Mouse (Mus musculus) midbrain, embryonic 14.5 days (tissue): ENCODE measurements around the gene Pidd1. TPM values are rescaled to one million over a fixed set of nuclear protein-coding genes. Genes with fewer than 3 reads are reported as not detected.

ENCODE experiments used
- ATAC-seq: fragments of 200-750 bp; cut with Nextera tagmentation; 2 replicates; pipeline ENCODE4 v1.8.0; 2017; ENCODE audit warnings: moderate number of reproducible peaks, moderate library complexity; ENCODE audit not compliant: low FRiP score, low TSS enrichment
- DNase-seq: peaks from one replicate; pipeline ENCODE4 v3.0.0-alpha.2; 2015
- H3K27ac ChIP-seq: fragments of 300-500 bp; sonication (generic); replicated peaks from 2 replicates; pipeline ENCODE4 v1.5.1; 2014; ENCODE audit warnings: mild to moderate bottlenecking, low read depth, low read length, moderate library complexity
- H3K27me3 ChIP-seq: fragments of 300-500 bp; sonication (generic); 2 replicates; pipeline ENCODE4 v1.6.1; 2014; ENCODE audit warnings: low read length, control low read depth, mixed read lengths; ENCODE audit not compliant: control insufficient read depth, insufficient read depth
- H3K36me3 ChIP-seq: fragments of 300-500 bp; sonication (generic); 2 replicates; pipeline ENCODE4 v1.6.1; 2014; ENCODE audit warnings: low read length, control low read depth; ENCODE audit not compliant: control insufficient read depth, insufficient read depth
- H3K4me1 ChIP-seq: fragments of 300-500 bp; sonication (generic); 2 replicates; pipeline ENCODE4 v1.6.1; 2014; ENCODE audit warnings: mild to moderate bottlenecking, antibody characterized with exemption, low read length, control low read depth; ENCODE audit not compliant: control insufficient read depth, insufficient read depth
- H3K4me2 ChIP-seq: fragments of 300-500 bp; sonication (generic); 2 replicates; pipeline ENCODE4 v1.6.1; 2014; ENCODE audit warnings: mild to moderate bottlenecking, low read length, moderate library complexity
- H3K4me3 ChIP-seq: fragments of 300-500 bp; sonication (generic); replicated peaks from 2 replicates; pipeline ENCODE4 v1.5.1; 2014; ENCODE audit warnings: low read depth, low read length
- H3K9ac ChIP-seq: fragments of 300-500 bp; sonication (generic); replicated peaks from 2 replicates; pipeline ENCODE4 v1.6.1; 2014; ENCODE audit warnings: mild to moderate bottlenecking, low read length, moderate library complexity
- H3K9me3 ChIP-seq: fragments of 300-500 bp; sonication (generic); 2 replicates; pipeline ENCODE4 v1.6.1; 2016; ENCODE audit warnings: low read length, control low read depth, mixed read lengths; ENCODE audit not compliant: control insufficient read depth
- WGBS: fragments of 180-500 bp; shearing (Covaris S2); extraction: QIAGEN DNeasy Blood & Tissue Kit; methylation state at CpG from one replicate; pipeline ENCODE4 v1.1.7; 2014; 5-methylcytosine and 5-hydroxymethylcytosine counted together
- polyA plus RNA-seq: library from polyadenylated mRNA; unstranded; fragments of >200 nt; fragmentation: Nextera tagmentation; extraction: Ambion mirVana; gene quantifications from 2 replicates; pipeline ENCODE4 v1.2.1, GENCODE M21; 2014

The Pidd1 gene
- polyA plus RNA-seq, 1 experiment from 2014 or later = 3.6 TPM

DNA sequence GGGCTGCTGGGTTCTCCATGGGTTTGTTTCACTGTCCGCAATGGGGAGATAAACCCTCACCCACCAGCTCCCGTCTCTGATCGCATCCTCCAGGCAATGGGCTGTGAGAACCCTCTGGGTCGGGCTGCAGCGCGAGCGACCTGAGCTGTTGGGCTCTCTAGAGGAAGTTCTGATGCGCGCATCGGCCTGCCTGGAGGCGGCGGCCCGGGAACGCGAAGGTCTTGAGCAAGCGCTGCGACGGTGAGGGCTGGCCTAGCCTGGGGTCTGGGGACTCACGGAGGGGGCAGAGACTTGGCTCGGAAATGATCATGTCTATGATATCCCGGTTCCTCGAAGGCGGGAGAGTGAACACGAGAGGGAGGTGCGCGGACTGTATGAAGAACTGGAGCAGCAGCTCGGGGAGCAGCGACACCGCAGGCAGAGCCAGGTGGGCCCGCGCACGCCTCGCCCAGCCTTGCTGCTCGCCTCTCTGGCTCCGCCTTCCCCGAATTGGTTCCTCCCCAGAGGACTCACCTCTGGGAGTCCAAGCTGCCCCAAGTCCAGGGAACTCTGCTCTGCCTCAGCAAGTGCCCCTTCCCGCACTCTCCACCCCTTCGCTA is 20.9 kb upstream of the Pidd1 start:
- Histone ChIP-seq H3K9ac (peak overlapping the region; percentile 23; the same call in 1 of the 2 replicates), H3K4me3 (peak overlapping the region; percentile 12; the same call in 1 of the 2 replicates)
- 3% methylated on average over 38 of the region's 38 CpGs for WGBS

DNA sequence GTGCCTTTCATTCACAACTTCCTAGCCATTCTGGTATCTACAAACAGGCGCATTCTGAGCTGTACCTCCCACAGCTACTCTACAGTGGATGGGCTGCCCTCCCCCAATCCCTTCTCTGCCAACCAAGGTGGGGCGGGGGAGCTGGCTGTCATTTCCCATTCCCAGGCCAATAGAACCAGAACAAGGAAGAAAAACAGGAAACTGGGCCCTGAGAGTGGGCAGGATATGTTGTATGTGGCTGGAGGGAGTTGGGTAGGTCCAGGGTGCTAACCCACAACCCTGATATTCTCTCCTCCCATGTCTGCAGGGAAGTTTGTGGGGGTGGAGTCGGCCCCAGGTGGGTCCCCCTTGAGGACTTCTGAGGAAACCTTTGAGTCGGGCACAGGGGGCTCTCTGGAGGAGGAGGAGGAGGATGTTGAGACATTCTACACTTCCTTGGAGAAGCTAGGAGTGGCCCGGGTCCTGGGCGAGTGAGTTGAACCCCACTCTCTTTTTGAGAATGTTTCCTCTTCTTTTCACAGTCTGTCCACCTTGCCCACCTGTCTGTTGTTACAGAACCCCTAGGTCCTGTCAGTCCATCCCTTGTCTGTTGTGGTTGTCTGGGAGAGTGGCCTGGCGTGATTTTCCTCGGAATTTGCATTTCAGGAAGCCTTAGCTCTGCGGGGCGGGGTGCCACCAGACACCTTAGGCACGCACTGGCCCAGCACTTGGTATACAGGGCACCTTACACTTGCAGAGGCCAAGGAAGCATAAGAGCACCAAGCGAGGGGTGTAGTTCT is 20.2 kb upstream of the Pidd1 start:
- H3K4me3 ChIP-seq = 0 out of 2 replicates have a peak overlapping the region, but pooled peaks have one; percentile 12
- H3K4me2 ChIP-seq = peak overlapping the region; percentile 29; the same call in 1 of the 2 replicates

More for the DNA sequence above, 20.9 kb upstream of the Pidd1 start:
- Histone ChIP-seq H3K36me3 (peaks cover 1% of the 10 kb centered on the region), H3K9me3 (no peaks in the 10 kb centered on the region), H3K4me2 (peak overlapping the region; percentile 29), H3K27ac (no peak overlapping the region; the same call in 1 of the 2 replicates), H3K4me1 (peaks cover 27% of the 10 kb centered on the region), H3K27me3 (peaks cover 73% of the 10 kb centered on the region)
- ATAC-seq (no peak), DNase-seq (no peak)

DNA sequence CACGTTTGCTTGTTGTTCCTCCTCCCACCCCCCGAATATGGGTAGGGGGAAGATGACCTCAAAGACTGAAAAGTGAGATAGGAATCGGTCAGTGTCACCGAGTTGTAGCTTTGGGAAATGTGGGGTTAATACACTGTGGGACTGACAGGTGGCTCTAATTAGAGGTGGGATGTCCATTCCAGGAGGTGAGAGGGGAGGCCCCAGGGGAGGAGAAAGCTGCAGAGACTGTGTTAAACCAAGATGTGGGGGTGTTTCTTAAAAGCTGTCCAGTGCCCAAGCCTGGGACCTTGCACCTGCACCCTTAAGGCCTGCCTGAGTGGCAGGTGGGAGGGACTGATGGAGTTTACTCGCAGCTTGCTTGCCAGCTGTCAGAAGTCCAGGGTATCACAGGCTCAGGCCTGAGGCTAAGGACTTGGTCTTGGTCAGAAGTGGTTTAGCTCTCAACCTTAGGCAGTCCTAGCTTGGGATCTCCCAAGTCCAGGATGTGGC is 18.6 kb upstream of the Pidd1 start:
- 24% methylated on average over 5 of the region's 5 CpGs for WGBS
- DNase-seq = no peak
- ATAC-seq = no peak
- H3K4me3 ChIP-seq = peak overlapping the region; percentile 31; the same call in 1 of the 2 replicates
- no peak overlapping the region; the same call in 1 of the 2 replicates for H3K9ac ChIP-seq
- H3K36me3 ChIP-seq = peaks cover 13% of the 10 kb centered on the region
- no peaks in the 10 kb centered on the region for H3K9me3 ChIP-seq
- H3K27me3 ChIP-seq = peaks cover 73% of the 10 kb centered on the region
- peaks cover 6% of the 10 kb centered on the region; the same call in 1 of the 2 replicates for H3K4me1 ChIP-seq
- no peak overlapping the region for H3K27ac ChIP-seq
- peak overlapping the region; percentile 56 for H3K4me2 ChIP-seq

More for the DNA sequence above, 20.2 kb upstream of the Pidd1 start:
- Histone ChIP-seq H3K9ac (no peak overlapping the region), H3K9me3 (no peaks in the 10 kb centered on the region), H3K4me1 (peaks cover 21% of the 10 kb centered on the region), H3K36me3 (peaks cover 8% of the 10 kb centered on the region), H3K27me3 (peaks cover 73% of the 10 kb centered on the region), H3K27ac (no peak overlapping the region)
- no peak for ATAC-seq
- 17% methylated on average over 12 of the region's 12 CpGs for WGBS
- DNase-seq = no peak

DNA sequence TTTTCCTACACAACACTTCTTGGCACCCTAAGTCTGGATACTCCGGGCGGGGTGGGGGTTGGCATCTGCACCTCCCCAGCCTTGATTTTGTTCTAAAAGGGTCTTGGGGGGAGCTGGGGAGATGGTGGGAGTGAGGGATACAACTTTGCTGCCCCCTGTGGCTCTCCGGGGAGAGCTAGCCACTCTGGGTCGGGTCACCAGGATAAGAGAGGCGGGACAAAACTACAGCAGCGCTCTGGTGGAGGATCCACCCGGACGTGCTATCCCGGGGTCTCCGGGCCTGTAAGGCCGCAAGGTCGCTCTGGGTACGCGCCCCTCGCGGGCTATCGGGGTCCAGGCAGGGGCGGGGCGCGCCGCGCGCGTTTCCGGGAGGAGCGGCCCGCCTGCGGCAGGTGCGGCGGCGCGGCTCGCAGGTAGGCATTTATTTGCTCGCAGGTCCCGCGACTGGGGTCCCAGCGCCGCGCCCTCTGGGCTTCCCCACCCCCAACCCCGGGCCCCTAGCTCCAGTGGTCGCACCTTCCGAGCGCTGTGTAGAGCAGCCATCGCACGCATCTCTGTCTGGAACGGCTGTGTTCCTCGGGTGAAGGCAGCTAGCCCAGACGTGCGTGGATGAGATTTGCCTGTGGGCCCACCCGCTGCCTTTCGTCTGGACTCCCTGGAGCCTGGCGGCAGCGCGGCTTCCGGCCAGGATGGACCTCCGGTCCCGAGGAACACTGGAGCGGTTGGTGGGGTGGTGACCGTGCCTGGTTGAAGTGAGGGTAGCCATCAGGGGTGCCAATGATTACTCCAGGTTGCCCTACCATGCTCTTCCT is 17.9 kb upstream of the Pidd1 start:
- ATAC-seq (no peak), DNase-seq (no peak)
- H3K27ac ChIP-seq = 0 out of 2 replicates have a peak overlapping the region, but pooled peaks have one; percentile 13
- H3K4me3 ChIP-seq = peak overlapping the region; percentile 31
- H3K9ac ChIP-seq = peak overlapping the region; percentile 47; the same call in 1 of the 2 replicates
- peak overlapping the region; percentile 56 for H3K4me2 ChIP-seq
- H3K9me3 ChIP-seq = no peaks in the 10 kb centered on the region
- WGBS = 3% methylated on average over 59 of the region's 59 CpGs
- H3K27me3 ChIP-seq = peaks cover 67% of the 10 kb centered on the region
- H3K4me1 ChIP-seq = no peaks in the 10 kb centered on the region
- H3K36me3 ChIP-seq = peaks cover 13% of the 10 kb centered on the region

DNA sequence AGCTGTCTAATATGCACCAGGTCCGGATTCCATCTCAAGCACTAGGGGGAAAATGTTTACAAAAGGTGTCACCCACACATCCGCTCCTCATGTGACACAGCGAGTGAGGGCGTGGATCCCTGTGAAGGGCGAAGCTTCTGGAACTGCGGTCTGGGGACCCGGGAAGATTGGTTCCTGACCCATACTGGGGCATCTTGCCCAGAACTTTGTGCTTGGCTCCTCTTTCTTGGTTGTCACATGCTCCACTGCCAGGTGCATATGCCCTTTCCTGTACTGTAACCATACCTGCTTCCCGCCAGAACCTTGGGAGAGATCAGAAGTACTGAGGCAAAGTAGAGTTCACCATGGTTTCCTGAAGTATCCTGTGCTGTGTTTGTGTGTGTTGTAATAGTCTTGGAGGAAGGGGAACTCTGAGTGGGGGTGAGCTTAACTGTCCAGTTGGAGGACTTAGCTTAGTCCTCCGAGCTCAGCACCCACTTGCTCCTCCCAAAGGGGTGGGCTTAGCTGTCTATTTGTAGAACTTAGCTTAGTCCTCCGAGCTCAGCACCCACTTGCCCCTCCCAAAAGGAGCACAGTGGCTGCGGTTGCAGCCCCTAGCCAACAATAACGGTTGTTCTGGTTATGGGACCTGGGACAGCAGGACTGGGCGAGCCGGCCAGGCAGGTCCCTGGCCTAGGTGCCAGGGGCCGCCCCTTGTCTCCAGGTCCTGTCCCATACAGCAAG is 16.7 kb upstream of the Pidd1 start, which contains the start of gene Cracr2b:
Gene Cracr2b, plus strand, starts transcription at position 704 of the 723 bp plus-strand sequence.
- Histone ChIP-seq H3K4me1 (peaks cover 11% of the 10 kb centered on the region; the same call in 1 of the 2 replicates), H3K9me3 (no peaks in the 10 kb centered on the region), H3K27ac (0 out of 2 replicates have a peak within 1 kb of the TSS, but pooled peaks have one; percentile 13), H3K9ac (peak within 1 kb of the TSS; percentile 47; the same call in 1 of the 2 replicates), H3K27me3 (peaks cover 56% of the 10 kb centered on the region), H3K36me3 (peaks cover 13% of the 10 kb centered on the region), H3K4me2 (peak within 1 kb of the TSS; percentile 56), H3K4me3 (peak within 1 kb of the TSS; percentile 31)
- no peak for DNase-seq
- no peak for ATAC-seq
- 74% methylated on average over 15 of the region's 15 CpGs for WGBS

DNA sequence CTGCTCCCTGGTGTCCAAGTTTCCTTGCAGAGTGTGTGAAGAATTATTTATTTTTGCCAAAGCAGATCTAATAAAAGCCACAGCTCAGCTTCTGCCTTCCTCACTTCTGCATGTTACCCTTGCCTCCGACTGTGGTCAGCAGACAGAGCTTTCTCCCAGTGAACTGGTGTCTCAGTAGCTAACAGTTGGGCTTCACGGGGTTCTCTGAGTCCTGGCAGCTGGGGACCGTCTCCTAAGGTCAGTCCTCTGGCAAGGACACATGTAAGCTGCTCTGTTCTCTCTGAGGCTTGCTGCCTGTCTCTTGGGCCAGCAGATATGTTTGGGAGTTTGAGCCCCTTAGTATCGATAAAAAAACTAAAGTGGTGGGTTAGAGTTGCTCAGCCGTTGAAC is 16.2 kb upstream of the Pidd1 start:
- Histone ChIP-seq H3K27ac (no peak overlapping the region), H3K27me3 (peaks cover 50% of the 10 kb centered on the region), H3K9me3 (no peaks in the 10 kb centered on the region), H3K4me2 (no peak overlapping the region), H3K9ac (no peak overlapping the region), H3K4me3 (no peak overlapping the region), H3K36me3 (peaks cover 13% of the 10 kb centered on the region), H3K4me1 (peaks cover 11% of the 10 kb centered on the region; the same call in 1 of the 2 replicates)
- WGBS = 81% methylated on average over 5 of the region's 5 CpGs
- DNase-seq (no peak), ATAC-seq (no peak)

DNA sequence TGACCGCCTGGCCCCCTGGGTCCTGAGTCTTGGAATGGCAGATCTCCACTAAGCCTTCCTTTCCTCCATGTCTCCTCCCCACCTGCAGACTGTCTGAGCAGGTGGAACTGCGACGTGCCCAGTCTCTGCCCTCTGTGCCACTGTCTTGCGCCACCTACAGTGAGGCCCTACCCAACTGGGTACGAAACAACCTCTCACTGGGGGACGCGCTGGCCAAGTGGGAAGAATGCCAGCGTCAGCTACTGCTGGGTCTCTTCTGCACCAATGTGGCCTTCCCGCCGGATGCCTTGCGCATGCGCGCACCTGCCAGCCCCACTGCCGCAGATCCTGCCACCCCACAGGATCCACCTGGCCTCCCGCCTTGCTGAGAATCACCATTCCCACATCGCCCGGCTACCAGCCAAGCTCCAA is 15.5 kb upstream of the Pidd1 start:
- 90% methylated on average over 17 of the region's 17 CpGs for WGBS
- Histone ChIP-seq H3K27me3 (peaks cover 44% of the 10 kb centered on the region), H3K4me1 (peaks cover 11% of the 10 kb centered on the region; the same call in 1 of the 2 replicates)

More for the DNA sequence above, 15.5 kb upstream of the Pidd1 start:
- H3K4me3 ChIP-seq = no peak overlapping the region
- H3K4me2 ChIP-seq = no peak overlapping the region
- no peak overlapping the region for H3K9ac ChIP-seq
- ATAC-seq (no peak), DNase-seq (no peak)
- no peak overlapping the region for H3K27ac ChIP-seq
- H3K9me3 ChIP-seq = no peaks in the 10 kb centered on the region
- H3K36me3 ChIP-seq = peaks cover 13% of the 10 kb centered on the region
